Mouse (Mus musculus): ENCODE measurements around the gene Thsd1. TPM values are rescaled to one million over a fixed set of nuclear protein-coding genes. Genes with fewer than 3 reads are reported as not detected.

Gene Thsd1
- total and polyA plus RNA-seq, 2 experiments from 2014 or later: 8.0 to 10.1 TPM

GRCm38 (mm10) chr8:22264787-22265186 lies 37.7 kb downstream of the Thsd1 start:
- Histone ChIP-seq H3K9me3 (replicated peaks; ENCODE audit: control insufficient read depth, low read length) (no peaks in the 10 kb centered on the region), H3K4me3 (ENCODE audit: low read depth, low read length) (no peak overlapping the region), H3K9ac (replicated peaks; ENCODE audit: low read depth, low read length) (no peak overlapping the region), H3K4me2 (ENCODE audit: low read depth, low read length) (no peak overlapping the region), H3K4me1 (ENCODE audit: control insufficient read depth, insufficient read depth) (peaks cover 11% of the 10 kb centered on the region), H3K27ac (ENCODE audit: low read depth) (no peak overlapping the region), H3K36me3 (replicated peaks; ENCODE audit: control insufficient read depth, insufficient read depth, low read length) (no peaks in the 10 kb centered on the region), H3K27me3 (ENCODE audit: control insufficient read depth, insufficient read depth, low read length) (no peaks in the 10 kb centered on the region)
- 57% methylated on average over 6 of the region's 6 CpGs for WGBS
- no peak for ATAC-seq (ENCODE audit: insufficient read depth, low read depth)
- TF ChIP-seq EP300 (IDR thresholded peaks at IDR 0.05; ENCODE audit: low read depth) (no peak), CTCF (IDR thresholded peaks at IDR 0.05; ENCODE audit: low read depth) (no peak)
- DNase-seq (ENCODE audit: low spot score): no peak

GRCm38 (mm10) chr8:22265194-22265593 lies 38.1 kb downstream of the Thsd1 start:
- H3K4me2 ChIP-seq (ENCODE audit: low read depth, low read length): no peak overlapping the region
- no peak for ATAC-seq (ENCODE audit: insufficient read depth, low read depth)

GRCm38 (mm10) chr8:22266809-22267208 lies 39.7 kb downstream of the Thsd1 start:
- H3K9ac ChIP-seq (replicated peaks; ENCODE audit: low read depth, low read length): no peak overlapping the region
- 78% methylated on average over 3 of the region's 3 CpGs for WGBS

More at GRCm38 (mm10) chr8:22265194-22265593, 38.1 kb downstream of the Thsd1 start:
- H3K4me3 ChIP-seq (ENCODE audit: low read depth, low read length): no peak overlapping the region
- H3K36me3 ChIP-seq (replicated peaks; ENCODE audit: control insufficient read depth, insufficient read depth, low read length): no peaks in the 10 kb centered on the region
- H3K9ac ChIP-seq (replicated peaks; ENCODE audit: low read depth, low read length): no peak overlapping the region
- WGBS: 89% methylated on average over 1 of the region's 1 CpGs
- no peak for DNase-seq (ENCODE audit: low spot score)
- no peaks in the 10 kb centered on the region for H3K9me3 ChIP-seq (replicated peaks; ENCODE audit: control insufficient read depth, low read length)
- TF ChIP-seq CTCF (IDR thresholded peaks at IDR 0.05; ENCODE audit: low read depth) (no peak), EP300 (IDR thresholded peaks at IDR 0.05; ENCODE audit: low read depth) (no peak)
- no peaks in the 10 kb centered on the region for H3K27me3 ChIP-seq (ENCODE audit: control insufficient read depth, insufficient read depth, low read length)
- H3K4me1 ChIP-seq (ENCODE audit: control insufficient read depth, insufficient read depth): peaks cover 9% of the 10 kb centered on the region
- no peak overlapping the region for H3K27ac ChIP-seq (ENCODE audit: low read depth)

GRCm38 (mm10) chr8:22273142-22273541 lies 46.0 kb downstream of the Thsd1 start:
- DNase-seq (ENCODE audit: low spot score) (no peak), ATAC-seq (ENCODE audit: insufficient read depth, low read depth) (no peak)
- H3K4me1 ChIP-seq (ENCODE audit: control insufficient read depth, insufficient read depth): 0 out of 2 replicates have a peak, but pooled peaks cover 7% of the 10 kb centered on the region
- H3K36me3 ChIP-seq (replicated peaks; ENCODE audit: control insufficient read depth, insufficient read depth, low read length): no peaks in the 10 kb centered on the region
- no peak overlapping the region for H3K4me3 ChIP-seq (ENCODE audit: low read depth, low read length)
- TF ChIP-seq EP300 (IDR thresholded peaks at IDR 0.05; ENCODE audit: low read depth) (no peak), CTCF (IDR thresholded peaks at IDR 0.05; ENCODE audit: low read depth) (no peak)
- no peak overlapping the region for H3K27ac ChIP-seq (ENCODE audit: low read depth)
- H3K4me2 ChIP-seq (ENCODE audit: low read depth, low read length): no peak overlapping the region
- H3K9me3 ChIP-seq (replicated peaks; ENCODE audit: control insufficient read depth, low read length): no peaks in the 10 kb centered on the region
- WGBS: 56% methylated on average over 3 of the region's 3 CpGs
- no peaks in the 10 kb centered on the region for H3K27me3 ChIP-seq (ENCODE audit: control insufficient read depth, insufficient read depth, low read length)
- H3K9ac ChIP-seq (replicated peaks; ENCODE audit: low read depth, low read length): no peak overlapping the region

More at GRCm38 (mm10) chr8:22266809-22267208, 39.7 kb downstream of the Thsd1 start:
- ATAC-seq (ENCODE audit: insufficient read depth, low read depth): no peak
- TF ChIP-seq EP300 (IDR thresholded peaks at IDR 0.05; ENCODE audit: low read depth) (no peak), CTCF (IDR thresholded peaks at IDR 0.05; ENCODE audit: low read depth) (no peak)
- Histone ChIP-seq H3K4me3 (ENCODE audit: low read depth, low read length) (no peak overlapping the region), H3K4me2 (ENCODE audit: low read depth, low read length) (no peak overlapping the region), H3K4me1 (ENCODE audit: control insufficient read depth, insufficient read depth) (no peaks in the 10 kb centered on the region), H3K9me3 (replicated peaks; ENCODE audit: control insufficient read depth, low read length) (no peaks in the 10 kb centered on the region), H3K36me3 (replicated peaks; ENCODE audit: control insufficient read depth, insufficient read depth, low read length) (no peaks in the 10 kb centered on the region), H3K27me3 (ENCODE audit: control insufficient read depth, insufficient read depth, low read length) (no peaks in the 10 kb centered on the region), H3K27ac (ENCODE audit: low read depth) (no peak overlapping the region)
- DNase-seq (ENCODE audit: low spot score): no peak

- TF ChIP-seq EP300 (IDR thresholded peaks at IDR 0.05; ENCODE audit: low read depth) (no peak), CTCF (IDR thresholded peaks at IDR 0.05; ENCODE audit: low read depth) (no peak)
- DNase-seq (ENCODE audit: low spot score): no peak
Measured at GRCm38 (mm10) chr8:22274641-22275040, 47.5 kb downstream of the Thsd1 start.

GRCm38 (mm10) chr8:22282999-22283491 lies 55.9 kb downstream of the Thsd1 start, which contains the start of gene Tpte:
Gene Tpte (plus strand): TSS chr8:22283441.
- Histone ChIP-seq H3K27me3 (ENCODE audit: control insufficient read depth, insufficient read depth, low read length) (no peaks in the 10 kb centered on the region), H3K4me1 (ENCODE audit: control insufficient read depth, insufficient read depth) (no peaks in the 10 kb centered on the region), H3K27ac (ENCODE audit: low read depth) (no peak within 1 kb of the TSS), H3K9me3 (replicated peaks; ENCODE audit: control insufficient read depth, low read length) (no peaks in the 10 kb centered on the region), H3K36me3 (replicated peaks; ENCODE audit: control insufficient read depth, insufficient read depth, low read length) (no peaks in the 10 kb centered on the region), H3K4me2 (ENCODE audit: low read depth, low read length) (no peak within 1 kb of the TSS), H3K9ac (replicated peaks; ENCODE audit: low read depth, low read length) (no peak within 1 kb of the TSS), H3K4me3 (ENCODE audit: low read depth, low read length) (no peak within 1 kb of the TSS)
- no peak for DNase-seq (ENCODE audit: low spot score)
- TF ChIP-seq CTCF (IDR thresholded peaks at IDR 0.05; ENCODE audit: low read depth): no peak
- TF ChIP-seq EP300 (IDR thresholded peaks at IDR 0.05; ENCODE audit: low read depth): no peak
- WGBS: 68% methylated on average over 2 of the region's 2 CpGs
- ATAC-seq (ENCODE audit: insufficient read depth, low read depth): no peak

More at GRCm38 (mm10) chr8:22274641-22275040, 47.5 kb downstream of the Thsd1 start:
- Histone ChIP-seq H3K27me3 (ENCODE audit: control insufficient read depth, insufficient read depth, low read length) (no peaks in the 10 kb centered on the region), H3K36me3 (replicated peaks; ENCODE audit: control insufficient read depth, insufficient read depth, low read length) (no peaks in the 10 kb centered on the region), H3K4me1 (ENCODE audit: control insufficient read depth, insufficient read depth) (0 out of 2 replicates have a peak, but pooled peaks cover 7% of the 10 kb centered on the region), H3K9me3 (replicated peaks; ENCODE audit: control insufficient read depth, low read length) (no peaks in the 10 kb centered on the region), H3K27ac (ENCODE audit: low read depth) (no peak overlapping the region), H3K9ac (replicated peaks; ENCODE audit: low read depth, low read length) (no peak overlapping the region), H3K4me3 (ENCODE audit: low read depth, low read length) (no peak overlapping the region), H3K4me2 (ENCODE audit: low read depth, low read length) (no peak overlapping the region)
- 32% methylated on average over 10 of the region's 10 CpGs for whole genome bisulfite sequencing
- ATAC-seq (ENCODE audit: insufficient read depth, low read depth): no peak

Measured in heart, postnatal 0 days (tissue).